Mouse (Mus musculus): ENCODE measurements around the gene Galns.
"Not testable (repeated sequence)": the region's sequence is repeated elsewhere in the genome, so short reads cannot be mapped to it uniquely, and the experiment has no call there.

The Galns gene

GRCm38 (mm10) chr8:122593783-122594507, 17.3 kb downstream of the Galns start:
- DNase-seq (ENCODE audit: low read depth, low spot score), result peak; percentile 68

- DNase-seq (ENCODE audit: low read depth, low spot score), result no peak
These were observed 18.0 kb downstream of the Galns start for GRCm38 (mm10) chr8:122593240-122593639.

DNA sequence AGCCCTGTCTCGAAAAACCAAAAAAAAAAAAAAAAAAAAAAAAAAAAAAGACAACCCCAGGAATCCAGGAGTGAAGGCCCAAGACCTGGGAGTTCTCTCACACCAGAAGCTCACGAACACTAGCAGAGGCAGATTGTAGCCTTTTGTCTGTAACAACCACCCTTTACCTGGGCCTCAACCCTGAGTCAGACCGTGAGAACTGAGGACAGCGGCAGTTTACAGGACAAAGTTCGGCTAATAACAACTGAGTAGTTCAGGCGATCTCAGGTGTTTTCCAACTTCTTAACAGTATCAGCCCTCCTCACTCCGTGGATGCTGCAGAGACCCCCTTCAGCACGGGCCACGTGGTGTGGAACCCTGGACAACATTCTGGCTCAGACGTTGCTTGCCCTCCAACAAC, 24.5 kb downstream of the Galns start:
- DNase-seq (ENCODE audit: low read depth, low spot score), result no peak

DNA sequence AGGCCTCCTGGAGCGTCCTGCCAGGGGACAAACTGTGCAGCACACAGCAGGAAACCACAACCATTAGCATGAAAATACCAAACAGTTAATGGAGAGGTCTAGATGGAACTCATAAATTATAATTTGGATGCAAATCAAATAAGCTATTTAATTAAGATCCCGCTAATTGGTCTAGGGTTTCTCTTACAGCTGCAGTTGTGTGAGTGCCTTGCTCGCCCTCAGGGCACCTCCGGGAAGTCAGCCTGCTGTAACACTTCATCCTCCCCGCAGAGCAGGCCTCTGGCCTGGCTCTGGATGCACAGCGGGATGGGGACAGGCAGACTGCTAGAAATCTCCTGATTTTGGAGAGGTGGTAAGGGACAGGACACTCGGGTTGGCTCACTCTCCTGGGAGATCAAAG, 25.1 kb downstream of the Galns start:
- no peak for DNase-seq (ENCODE audit: low read depth, low spot score)

DNA sequence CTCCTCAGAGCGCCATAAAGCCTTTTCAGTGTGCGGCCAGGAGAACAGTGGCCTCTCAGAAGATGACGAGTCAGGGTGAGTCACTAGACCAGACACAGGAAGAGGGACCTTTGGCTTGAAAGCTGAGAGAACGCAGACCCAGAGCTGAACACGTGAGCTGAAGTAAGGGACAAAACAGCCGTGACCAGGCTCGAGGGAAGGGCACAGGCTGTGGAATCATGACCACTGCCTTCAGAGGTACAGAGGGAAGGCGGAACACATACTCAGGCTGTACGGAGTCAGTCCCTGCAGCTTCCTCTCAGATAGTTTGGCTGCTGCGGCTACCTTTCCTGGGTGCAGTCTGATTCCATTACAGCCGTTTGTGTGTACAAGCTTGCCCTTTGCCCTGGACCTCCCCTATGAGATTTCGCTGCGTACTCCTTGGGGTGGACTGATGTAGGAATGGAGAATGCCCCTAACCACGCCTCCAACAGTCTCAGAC, 25.8 kb downstream of the Galns start:
- no peak for DNase-seq (ENCODE audit: low read depth, low spot score)

DNA sequence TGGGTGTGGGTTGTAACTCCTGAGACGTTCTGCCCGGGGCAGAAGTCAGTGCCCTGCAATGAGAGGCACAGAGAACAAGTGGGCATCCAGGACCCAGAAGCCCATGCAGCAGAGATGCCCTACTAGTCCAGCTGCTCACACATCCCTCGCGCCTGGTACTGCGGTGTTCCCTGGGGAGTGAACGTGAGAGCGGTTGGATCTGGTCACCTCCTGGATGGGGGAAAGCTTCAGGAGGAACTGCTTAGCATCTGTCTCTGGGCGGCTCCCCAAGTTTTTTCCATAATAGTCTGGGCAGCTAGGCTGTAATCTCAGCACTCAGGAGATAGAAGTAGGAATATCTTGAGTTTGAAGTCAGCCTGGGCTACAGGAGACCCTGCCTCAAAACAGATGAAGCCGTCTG, 26.3 kb downstream of the Galns start:
- DNase-seq (ENCODE audit: low read depth, low spot score), result no peak

- DNase-seq (ENCODE audit: low read depth, low spot score), result no peak
These were observed 30.3 kb downstream of the Galns start for GRCm38 (mm10) chr8:122580926-122581325.

- no peak for DNase-seq (ENCODE audit: low read depth, low spot score)
These were observed 32.1 kb downstream of the Galns start for GRCm38 (mm10) chr8:122579196-122579595.

DNA sequence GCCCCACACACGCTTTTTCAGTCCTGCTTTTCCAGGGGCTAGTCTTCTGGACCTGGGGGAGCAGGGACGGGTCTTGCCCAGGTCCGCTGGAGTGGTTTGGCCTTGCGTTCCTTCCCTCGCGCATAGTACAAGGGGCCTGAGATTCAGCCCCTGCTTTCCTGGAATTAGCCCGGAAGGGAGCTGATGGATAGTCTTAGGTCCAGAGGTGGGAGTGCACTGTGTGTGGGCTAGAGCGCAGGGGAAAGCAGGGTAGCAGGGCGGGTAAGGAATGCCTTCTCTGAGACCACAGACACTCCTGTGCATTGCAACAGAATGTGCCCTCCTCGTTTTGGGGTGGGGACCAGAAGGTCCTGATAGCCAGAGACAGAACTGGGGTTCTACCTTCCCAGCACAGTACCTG, 34.1 kb downstream of the Galns start:
- no peak for DNase-seq (ENCODE audit: low read depth, low spot score)

DNA sequence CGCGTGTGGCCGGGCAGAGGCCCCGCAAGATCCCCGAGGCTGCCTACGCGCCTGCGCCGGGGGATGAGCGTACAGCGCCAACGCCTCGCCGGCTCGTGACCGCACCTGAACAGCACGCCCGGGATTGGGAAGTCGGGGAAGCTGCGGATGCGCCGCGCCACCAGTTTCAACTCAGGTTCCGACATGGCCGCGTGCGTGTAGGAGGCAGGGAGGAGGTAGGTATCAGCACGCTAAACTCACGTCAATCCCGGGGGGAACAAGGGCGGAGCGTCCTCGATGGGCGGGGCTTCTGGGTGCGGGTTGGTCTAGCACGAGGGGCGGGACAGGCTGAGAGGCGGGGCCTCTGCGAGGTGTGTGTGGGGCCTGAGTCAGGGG, 34.6 kb downstream of the Galns start, which contains the start of gene Aprt:
Gene Aprt (minus strand): TSS at position 262 of the 375 bp plus-strand sequence.
- DNase-seq (ENCODE audit: low read depth, low spot score), result peak; percentile 97

DNA sequence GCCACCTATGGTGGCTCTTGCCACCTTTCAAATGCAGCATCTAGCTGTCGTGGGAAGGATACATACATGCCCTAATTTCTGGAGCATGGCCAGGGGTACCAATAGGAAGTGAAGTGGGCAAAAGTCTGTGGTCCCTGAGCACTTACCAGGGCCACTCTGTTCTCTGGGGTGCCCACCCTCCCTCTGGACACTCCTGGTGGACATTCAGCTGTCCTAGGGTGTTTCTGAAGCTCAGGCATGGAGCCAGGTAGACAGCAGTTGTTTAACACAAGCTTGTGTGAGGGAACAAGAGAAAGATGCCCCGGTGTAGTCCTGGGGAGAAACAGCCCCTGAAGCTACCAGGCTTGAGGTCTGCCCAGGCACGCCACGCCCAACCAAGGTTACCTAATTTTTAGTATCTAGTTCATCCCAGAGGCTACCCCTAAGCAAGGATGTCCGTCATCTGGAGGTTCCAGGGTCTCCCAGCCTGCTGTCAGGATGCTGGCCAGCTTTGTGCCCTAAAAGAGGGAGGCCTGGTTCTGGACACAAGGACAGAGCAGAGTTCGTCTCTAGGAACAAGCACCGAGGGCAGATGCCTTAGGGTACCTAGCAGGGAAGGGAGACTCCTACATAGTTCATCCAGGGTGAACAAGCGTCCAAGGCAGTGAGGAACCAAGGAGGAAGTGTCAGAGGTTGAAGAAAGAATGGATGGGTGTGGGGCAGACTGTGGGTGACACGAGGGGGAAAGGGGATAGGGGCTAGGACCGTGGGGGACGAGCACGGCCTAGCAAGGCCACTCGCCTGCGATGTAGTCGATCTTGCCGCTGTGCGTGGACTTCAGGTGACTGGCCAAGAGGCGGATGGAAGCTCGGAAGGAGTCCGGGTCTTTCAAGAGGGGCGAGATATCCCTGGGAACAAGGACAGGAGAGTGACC, 35.3 kb downstream of the Galns start:
- DNase-seq (ENCODE audit: low read depth, low spot score), result no peak

DNA sequence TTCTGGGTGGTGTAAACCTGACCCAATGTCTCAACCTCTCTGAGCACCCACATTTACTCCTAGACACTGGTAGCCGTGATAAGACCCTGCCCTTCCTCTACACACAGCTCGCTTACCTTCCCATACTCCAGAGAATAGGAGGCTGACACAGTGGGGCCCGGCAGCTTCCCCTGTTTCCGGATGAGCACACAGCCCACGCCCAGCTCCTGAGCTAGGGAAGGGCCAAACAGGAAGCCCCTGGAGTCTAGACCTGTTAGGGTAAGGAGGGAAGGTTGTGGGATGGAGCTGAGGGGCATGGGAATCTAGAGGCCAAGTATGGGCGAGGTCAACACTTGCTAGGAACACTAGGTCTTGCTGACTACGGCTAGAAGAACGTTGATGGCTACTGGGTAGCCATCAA, 36.0 kb downstream of the Galns start:
- no peak for DNase-seq (ENCODE audit: low read depth, low spot score)

GRCm38 (mm10) chr8:122574667-122575251, 36.5 kb downstream of the Galns start:
- no peak for DNase-seq (ENCODE audit: low read depth, low spot score)

DNA sequence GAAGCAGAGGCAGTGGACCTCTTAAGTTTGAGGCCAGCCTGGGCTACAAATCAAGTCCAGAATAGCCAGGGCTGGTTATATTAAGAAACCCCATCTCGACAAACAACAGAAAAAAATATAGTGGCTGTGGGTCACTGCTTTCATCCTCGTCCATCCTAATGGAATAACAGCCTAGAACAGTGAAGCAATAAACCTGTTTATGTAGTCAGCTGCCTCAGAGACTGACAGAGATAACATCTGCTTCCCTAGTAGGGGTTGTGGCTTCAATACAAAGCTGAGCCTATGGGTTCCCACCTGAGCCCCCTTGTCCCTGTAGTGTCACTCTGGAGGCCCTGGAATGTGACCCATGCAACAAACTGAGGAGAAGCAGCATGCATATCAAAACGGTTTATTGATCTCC, 37.0 kb downstream of the Galns start:
- DNase-seq (ENCODE audit: low read depth, low spot score), result no peak

- DNase-seq (ENCODE audit: low read depth, low spot score), result no peak
These were observed 37.7 kb downstream of the Galns start for GRCm38 (mm10) chr8:122573577-122573976.

- not testable (repeated sequence) for DNase-seq (ENCODE audit: low read depth, low spot score)
These were observed 38.1 kb downstream of the Galns start for GRCm38 (mm10) chr8:122573176-122573575.

GRCm38 (mm10) chr8:122572751-122573150, 38.5 kb downstream of the Galns start:
- DNase-seq (ENCODE audit: low read depth, low spot score), result no peak

- no peak for DNase-seq (ENCODE audit: low read depth, low spot score)
These were observed 39.5 kb downstream of the Galns start for GRCm38 (mm10) chr8:122571750-122572267.

DNA sequence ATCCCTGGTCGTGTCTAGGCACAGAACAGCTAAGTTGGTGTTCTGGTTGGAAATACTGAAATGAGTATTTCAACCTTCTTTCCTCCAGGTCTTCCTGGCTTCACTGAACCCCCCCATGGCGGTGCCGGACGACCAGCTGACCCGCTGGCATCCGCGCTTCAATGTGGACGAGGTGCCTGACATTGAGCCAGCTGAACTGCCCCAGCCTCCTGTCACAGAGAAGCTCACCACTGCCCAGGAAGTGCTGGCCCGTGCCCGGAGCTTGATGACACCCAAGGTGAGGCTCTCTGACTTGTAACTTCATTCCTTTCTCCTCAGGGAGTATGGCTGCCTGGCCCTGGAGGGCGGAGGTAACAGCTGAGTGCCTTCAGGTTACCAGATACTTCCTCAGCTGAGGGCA, 40.1 kb downstream of the Galns start:
- DNase-seq (ENCODE audit: low read depth, low spot score), result no peak

DNA sequence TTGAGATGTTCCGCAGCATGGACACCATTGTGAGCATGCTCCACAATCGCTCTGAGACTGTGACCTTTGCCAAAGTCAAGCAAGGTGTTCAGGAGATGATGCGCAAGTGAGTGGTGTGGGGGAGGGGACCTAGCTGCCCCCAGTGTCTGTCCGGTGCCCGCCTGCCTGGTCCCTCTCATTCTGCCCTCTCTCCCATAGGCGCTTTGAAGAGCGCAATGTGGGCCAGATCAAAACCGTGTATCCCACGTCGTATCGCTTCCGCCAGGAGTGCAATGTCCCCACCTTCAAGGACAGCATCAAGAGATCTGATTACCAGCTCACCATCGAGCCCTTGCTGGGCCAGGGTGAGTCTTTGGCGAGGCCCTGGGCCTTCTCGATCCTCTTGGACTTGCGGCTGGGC, 41.3 kb downstream of the Galns start:
- DNase-seq (ENCODE audit: low read depth, low spot score), result no peak

DNA sequence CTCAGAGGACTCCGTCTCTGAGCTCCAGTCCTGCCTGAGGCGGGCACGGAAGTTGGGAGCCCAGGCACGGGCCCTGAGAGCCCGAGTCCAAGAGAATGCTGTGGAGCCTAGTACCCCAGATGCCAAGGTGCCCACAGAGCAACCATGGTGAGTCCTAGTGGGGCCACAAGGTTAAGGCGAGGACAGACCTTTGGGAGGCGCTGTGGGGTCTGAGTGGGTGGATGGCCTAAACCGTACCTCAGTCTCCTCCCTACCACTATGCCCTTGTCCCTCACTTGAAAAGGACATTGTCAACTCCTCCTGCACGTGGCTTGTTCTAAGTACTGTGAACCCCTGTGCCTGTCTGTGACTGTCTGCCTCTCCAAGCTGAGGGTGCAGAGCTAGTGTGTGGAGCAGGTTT, 41.9 kb downstream of the Galns start:
- no peak for DNase-seq (ENCODE audit: low read depth, low spot score)

GRCm38 (mm10) chr8:122568881-122569309, 42.4 kb downstream of the Galns start:
- no peak for DNase-seq (ENCODE audit: low read depth, low spot score)
